13 mouse cellular contexts compared by ENCODE assay signal in genomic region chr1:138040556-138040955, GRCm38 (mm10).
DNase-seq lines count a peak whose midpoint lies in the region; ATAC-seq lines count a peak whose summit lies in the region.
"Had no signal": no experiment of that assay in that cellular context is flagged by ENCODE, and none has a peak within 500 bp of the region (broad histone marks: within the 10 kb centered on the region; RNA-seq: fewer than 3 reads in every experiment).

No protein-coding gene starts in this region.

- no peak overlapping the region for H3K4me2 ChIP-seq in lung, embryonic 15.5 days
- H3K4me2 ChIP-seq in limb, embryonic 12.5 days = no peak overlapping the region

- ATAC-seq in lung, embryonic 15.5 days (ENCODE audit: borderline replicate concordance, extremely low read depth, low FRiP score, low TSS enrichment) = peak; percentile 37; the same call in 1 of the 2 replicates
- no peak for ATAC-seq in limb, embryonic 12.5 days (ENCODE audit: insufficient number of reproducible peaks, insufficient read depth, low FRiP score, low TSS enrichment, low read depth)
- ATAC-seq: Patski had no signal

- H3K4me1 ChIP-seq in lung, embryonic 15.5 days = peaks cover 13% of the 10 kb centered on the region
- H3K4me1 ChIP-seq in limb, embryonic 12.5 days (replicated peaks) = peaks cover 38% of the 10 kb centered on the region

- H3K9me3 ChIP-seq in lung, embryonic 15.5 days = no peaks in the 10 kb centered on the region
- H3K9me3 ChIP-seq in limb, embryonic 12.5 days = no peaks in the 10 kb centered on the region

- H3K27me3 ChIP-seq in lung, embryonic 15.5 days = no peaks in the 10 kb centered on the region
- H3K27me3 ChIP-seq in limb, embryonic 12.5 days = no peaks in the 10 kb centered on the region
- H3K27me3 ChIP-seq: Patski had no signal

- no peak overlapping the region for H3K27ac ChIP-seq in lung, embryonic 15.5 days
- H3K27ac ChIP-seq in limb, embryonic 12.5 days = peak overlapping the region; percentile 69

- peak; percentile 10 for DNase-seq in embryo, embryonic 10 days (ENCODE audit: low spot score)
- no peak for DNase-seq in embryo, embryonic 9.5 days (ENCODE audit: extremely low spot score)
- DNase-seq in lung, postnatal 10 days = no peak
- peak; percentile 29 for DNase-seq in embryo, embryonic 11 days
- no peak for DNase-seq in layer of hippocampus, adult 18-20 months (ENCODE audit: low spot score in 2 of 2)
- no peak for DNase-seq in natural killer cell, adult 2 months (ENCODE audit: low spot score in 2 of 2)
- DNase-seq: heart, postnatal 36 days; kidney, postnatal 25 days; thymus, postnatal 4 days had no signal

- 27% methylated on average over 5 of the region's 5 CpGs for WGBS in lung, embryonic 15.5 days
- WGBS in limb, embryonic 12.5 days = 32% methylated on average over 5 of the region's 5 CpGs

- no peak overlapping the region for H3K4me3 ChIP-seq in lung, embryonic 15.5 days
- H3K4me3 ChIP-seq in limb, embryonic 12.5 days (replicated peaks) = no peak overlapping the region
- H3K4me3 ChIP-seq: megakaryocyte, embryonic 14.5 days had no signal

- no peak overlapping the region for H3K9ac ChIP-seq in lung, embryonic 15.5 days
- H3K9ac ChIP-seq in limb, embryonic 12.5 days (replicated peaks) = 0 out of 2 replicates have a peak overlapping the region, but pooled peaks have one; percentile 23

- no peaks in the 10 kb centered on the region for H3K36me3 ChIP-seq in lung, embryonic 15.5 days
- H3K36me3 ChIP-seq in limb, embryonic 12.5 days = no peaks in the 10 kb centered on the region

Comparison
In these comparisons a context has a peak if more than half of its experiments do, and no peak if none do; other contexts are left out.
1. DNase-seq: peak in embryo, embryonic 10 days (single experiment) and embryo, embryonic 11 days (single experiment); none in embryo, embryonic 9.5 days (single experiment), lung, postnatal 10 days (single experiment), layer of hippocampus, adult 18-20 months (0 of 2) and natural killer cell, adult 2 months (0 of 2).